Comparison of ENCODE assay signal across 26 mouse cellular contexts in the genomic region with DNA sequence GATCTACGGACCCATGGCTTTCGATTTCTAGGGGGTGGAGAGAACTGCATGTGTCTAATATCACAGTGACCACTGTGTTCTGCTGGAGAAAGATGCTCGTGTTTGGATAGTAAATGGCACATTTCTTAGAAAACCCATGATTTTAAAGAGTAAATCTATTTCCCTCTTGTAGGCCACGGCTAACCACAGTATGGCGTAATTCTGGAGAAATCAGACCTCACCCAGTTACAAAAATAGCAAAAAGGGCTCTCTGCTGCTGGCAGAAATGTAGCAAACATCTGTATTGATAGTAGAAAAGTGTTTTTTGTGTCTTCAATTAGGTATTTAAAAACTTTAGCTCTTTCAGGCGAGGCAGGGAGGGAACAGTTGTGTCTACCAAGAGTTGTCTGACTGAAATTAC. TPM values are rescaled to one million over a fixed set of nuclear protein-coding genes. Genes with fewer than 3 reads are reported as not detected.
DNase-seq lines count a peak whose midpoint lies in the region; ATAC-seq and TF ChIP-seq lines count a peak whose summit lies in the region.
"Had no signal": no experiment of that assay in that cellular context is flagged by ENCODE, and none has a peak within 500 bp of the region (broad histone marks: within the 10 kb centered on the region; RNA-seq: fewer than 3 reads in every experiment).

No protein-coding gene starts in this region.

- H3K27me3 ChIP-seq in forebrain, embryonic 11.5 days (ENCODE audit: control insufficient read depth, insufficient read depth, low read length), result no peaks in the 10 kb centered on the region
- no peaks in the 10 kb centered on the region for H3K27me3 ChIP-seq in forebrain, embryonic 16.5 days (replicated peaks; ENCODE audit: control insufficient read depth, insufficient read depth, low read length)
- no peaks in the 10 kb centered on the region for H3K27me3 ChIP-seq in myocyte (ENCODE audit: control insufficient read depth, insufficient read depth, insufficient read length)
- H3K27me3 ChIP-seq: forebrain, embryonic 12.5 days; heart, embryonic 15.5 days; liver, embryonic 13.5 days; stomach, embryonic 15.5 days had no signal

- no peaks in the 10 kb centered on the region for H3K36me3 ChIP-seq in forebrain, embryonic 11.5 days (ENCODE audit: control insufficient read depth, insufficient read depth, low read length)
- no peaks in the 10 kb centered on the region for H3K36me3 ChIP-seq in forebrain, embryonic 16.5 days (ENCODE audit: control insufficient read depth, insufficient read depth)
- no peaks in the 10 kb centered on the region for H3K36me3 ChIP-seq in myocyte (ENCODE audit: control insufficient read depth, insufficient read depth)
- H3K36me3 ChIP-seq: forebrain, embryonic 12.5 days; heart, embryonic 15.5 days; liver, embryonic 13.5 days had no signal

- no peak overlapping the region for H3ac ChIP-seq in myocyte (ENCODE audit: control insufficient read depth, insufficient read length)

- no peak overlapping the region for H3K4me2 ChIP-seq in forebrain, embryonic 11.5 days (ENCODE audit: low read depth, low read length, severe bottlenecking)
- no peak overlapping the region for H3K4me2 ChIP-seq in forebrain, embryonic 16.5 days (ENCODE audit: low read length)
- H3K4me2 ChIP-seq in myocyte (ENCODE audit: low read depth), result peak overlapping the region; percentile 49
- H3K4me2 ChIP-seq: forebrain, embryonic 12.5 days; heart, embryonic 15.5 days; liver, embryonic 13.5 days; lung, embryonic 14.5 days; stomach, embryonic 15.5 days had no signal

- H3K79me2 ChIP-seq in myocyte (ENCODE audit: control insufficient read depth, insufficient read depth), result peaks cover 46% of the 10 kb centered on the region

- peak; percentile 16 for DNase-seq in forebrain, embryonic 11.5 days (ENCODE audit: low spot score)
- DNase-seq in 416B (ENCODE audit: low read depth), result peak; percentile 36
- DNase-seq in adrenal gland, adult 2 months, result no peak
- no peak for DNase-seq in cerebellum, postnatal 4 days (ENCODE audit: low spot score in 2 of 2)
- DNase-seq: adrenal gland, postnatal 14 days; cerebellum, adult 18-20 months; cerebellum, postnatal 10 days; gastrocnemius, postnatal 10 days; kidney, adult 18-20 months; kidney, postnatal 4 days; left cerebral cortex, postnatal 4 days; liver, embryonic 13.5 days; lung, embryonic 14.5 days; lung, postnatal 4 days; midbrain, embryonic 14.5 days; right cerebral cortex, postnatal 25 days; thymus, postnatal 25 days had no signal

- H3K9me3 ChIP-seq in forebrain, embryonic 11.5 days (ENCODE audit: control insufficient read depth, low read length), result no peaks in the 10 kb centered on the region
- H3K9me3 ChIP-seq in forebrain, embryonic 16.5 days (ENCODE audit: control insufficient read depth, low read length), result no peaks in the 10 kb centered on the region
- H3K9me3 ChIP-seq: forebrain, embryonic 12.5 days; heart, embryonic 10.5 days; heart, embryonic 15.5 days; liver, embryonic 13.5 days; stomach, embryonic 15.5 days had no signal

- no peak for TF ChIP-seq POLR2A in embryonic fibroblast, embryonic 13.5 days (IDR thresholded peaks at IDR 0.05; ENCODE audit: low read depth, low read length)
- TF ChIP-seq POLR2A in myocyte (IDR thresholded peaks at IDR 0.05; ENCODE audit: insufficient read length, low read depth), result no peak

- 94% methylated on average over 6 of the region's 6 CpGs for WGBS in forebrain, embryonic 11.5 days
- 94% methylated on average over 6 of the region's 6 CpGs for WGBS in forebrain, embryonic 16.5 days

- no peak for ATAC-seq in forebrain, embryonic 11.5 days (replicated peaks; ENCODE audit: low FRiP score)
- no peak for ATAC-seq in forebrain, embryonic 16.5 days
- ATAC-seq: hindbrain, embryonic 16.5 days had no signal

- 0 out of 2 replicates have a peak, but pooled peaks cover 3% of the 10 kb centered on the region for H3K4me1 ChIP-seq in forebrain, embryonic 11.5 days (replicated peaks; ENCODE audit: control insufficient read depth, insufficient read depth, low read length)
- H3K4me1 ChIP-seq in forebrain, embryonic 16.5 days (replicated peaks; ENCODE audit: control insufficient read depth, insufficient read depth, low read length), result no peaks in the 10 kb centered on the region
- peaks cover 5% of the 10 kb centered on the region for H3K4me1 ChIP-seq in embryonic fibroblast, embryonic 13.5 days (ENCODE audit: control insufficient read depth, insufficient read depth, low read length)
- H3K4me1 ChIP-seq: liver, embryonic 13.5 days had no signal

- H3K27ac ChIP-seq in forebrain, embryonic 11.5 days (ENCODE audit: low read depth, low read length), result no peak overlapping the region
- no peak overlapping the region for H3K27ac ChIP-seq in forebrain, embryonic 16.5 days (ENCODE audit: low read length)
- H3K27ac ChIP-seq in embryonic fibroblast, embryonic 13.5 days (ENCODE audit: insufficient read depth, low read length), result peak overlapping the region; percentile 31; the same call in 1 of the 2 replicates
- H3K27ac ChIP-seq: forebrain, embryonic 12.5 days; heart, embryonic 10.5 days; heart, embryonic 15.5 days; kidney, postnatal 0 days; liver, embryonic 13.5 days; stomach, embryonic 15.5 days had no signal

- H3K9ac ChIP-seq in forebrain, embryonic 11.5 days (ENCODE audit: low read length), result no peak overlapping the region
- no peak overlapping the region for H3K9ac ChIP-seq in forebrain, embryonic 16.5 days (replicated peaks; ENCODE audit: low read depth, low read length)
- H3K9ac ChIP-seq: forebrain, embryonic 12.5 days; heart, embryonic 15.5 days; liver, embryonic 13.5 days; lung, embryonic 14.5 days; stomach, embryonic 15.5 days had no signal

- H3K4me3 ChIP-seq in forebrain, embryonic 11.5 days (ENCODE audit: low read depth, low read length), result no peak overlapping the region
- H3K4me3 ChIP-seq in forebrain, embryonic 16.5 days (replicated peaks; ENCODE audit: low read length), result no peak overlapping the region
- no peak overlapping the region for H3K4me3 ChIP-seq in embryonic fibroblast, embryonic 13.5 days (ENCODE audit: insufficient read depth, low read length)
- no peak overlapping the region for H3K4me3 ChIP-seq in myocyte
- H3K4me3 ChIP-seq: forebrain, embryonic 12.5 days; heart, embryonic 10.5 days; heart, embryonic 15.5 days; liver, embryonic 13.5 days; stomach, embryonic 15.5 days had no signal

- no peak for TF ChIP-seq CTCF in embryonic fibroblast, embryonic 13.5 days (IDR thresholded peaks at IDR 0.05; ENCODE audit: borderline replicate concordance, insufficient read depth, low read length)

TF ChIP-seq in myocyte, 11 proteins besides CTCF, POLR2A, EP300 and RAD21:
- TF ChIP-seq CEBPB (IDR thresholded peaks at IDR 0.05; ENCODE audit: insufficient read depth, poor library complexity, severe bottlenecking) (peak; percentile 81), TCF12 (IDR thresholded peaks at IDR 0.05; ENCODE audit: insufficient read depth, poor library complexity, severe bottlenecking) (no peak), MYOD1 (IDR thresholded peaks at IDR 0.05; ENCODE audit: control insufficient read depth in 1 of 3, insufficient read length in 2 of 3, low read depth in 2 of 3) (no peak), MYOG (IDR thresholded peaks at IDR 0.05; ENCODE audit: control insufficient read depth in 1 of 3, insufficient read depth in 1 of 3, insufficient read length in 2 of 3, low read depth in 2 of 3) (no peak)
TF ChIP-seq in myocyte: peak in this region for 1.

RNA-seq across cellular contexts. Expression of gene Igf2bp2, which starts 18.6 kb away (rescaled TPM):
- polyA plus RNA-seq in forebrain, embryonic 11.5 days (2014; fragmentation: Nextera tagmentation; extraction: Ambion mirVana), result 155 and 169 TPM in 2 replicates
- 22.7 and 23.2 TPM in 2 replicates for polyA plus RNA-seq in forebrain, embryonic 16.5 days (2015; fragmentation: Nextera tagmentation; extraction: Ambion mirVana)
- polyA plus RNA-seq in embryonic fibroblast, embryonic 13.5 days (2011; ENCODE audit: insufficient read length, low read depth, missing spikeins), result 91.6 and 92.4 TPM in 2 replicates
- 12.2 TPM for polyA plus RNA-seq in myocyte (2012; fragmentation: generic; extraction: Trizol)
- total RNA-seq in adrenal gland, adult 2 months (2021), result 1 to 10 TPM; 7.3 to 9.0 TPM
- 2.8 and 3.5 TPM in 2 replicates for polyA plus RNA-seq in adrenal gland, adult 2 months (2012; rRNA removed)

Comparison
In these comparisons a context has a peak if more than half of its experiments do, and no peak if none do; other contexts are left out.
1. DNase-seq: peak in forebrain, embryonic 11.5 days (single experiment) and 416B (single experiment); none in adrenal gland, adult 2 months (single experiment) and cerebellum, postnatal 4 days (0 of 2).